Mouse (Mus musculus) forebrain, embryonic 16.5 days (tissue): ENCODE measurements around the gene Gpatch2. TPM values are rescaled to one million over a fixed set of nuclear protein-coding genes. Genes with fewer than 3 reads are reported as not detected.

Experiments used
- ATAC-seq: fragments of 200-750 bp; cut with Nextera tagmentation; 2 replicates; pipeline ENCODE4 v1.8.0; 2017; ENCODE audit warnings: mild to moderate bottlenecking, moderate library complexity
- H3K27ac ChIP-seq: fragments of 300-500 bp; sonication (generic); 2 replicates; pipeline ENCODE4 v1.5.1; 2014; ENCODE audit warnings: low read length, control low read depth
- H3K27me3 ChIP-seq: fragments of 300-500 bp; sonication (generic); replicated peaks from 2 replicates; pipeline ENCODE4 v1.6.1; 2014; ENCODE audit warnings: low read length; ENCODE audit not compliant: control insufficient read depth, insufficient read depth
- H3K36me3 ChIP-seq: fragments of 300-500 bp; sonication (generic); 2 replicates; pipeline ENCODE4 v1.6.1; 2014; ENCODE audit not compliant: control insufficient read depth, insufficient read depth
- H3K4me1 ChIP-seq: fragments of 300-500 bp; sonication (generic); replicated peaks from 2 replicates; pipeline ENCODE4 v1.6.1; 2014; ENCODE audit warnings: low read length; ENCODE audit not compliant: control insufficient read depth, insufficient read depth
- H3K4me2 ChIP-seq: fragments of 300-500 bp; sonication (generic); 2 replicates; pipeline ENCODE4 v1.6.1; 2014; ENCODE audit warnings: mild to moderate bottlenecking, low read length, control low read depth
- H3K4me3 ChIP-seq: fragments of 300-500 bp; sonication (generic); replicated peaks from 2 replicates; pipeline ENCODE4 v1.5.1; 2014; ENCODE audit warnings: mild to moderate bottlenecking, low read length, control low read depth
- H3K9ac ChIP-seq: fragments of 300-500 bp; sonication (generic); replicated peaks from 2 replicates; pipeline ENCODE4 v1.6.1; 2014; ENCODE audit warnings: low read depth, low read length, control low read depth
- H3K9me3 ChIP-seq: fragments of 300-500 bp; sonication (generic); 2 replicates; pipeline ENCODE4 v1.6.1; 2016; ENCODE audit warnings: low read length; ENCODE audit not compliant: control insufficient read depth
- whole genome bisulfite sequencing: fragments of 180-500 bp; shearing (Covaris S2); extraction: QIAGEN DNeasy Blood & Tissue Kit; methylation state at CpG from one replicate; pipeline ENCODE4 v1.1.7; 2014; 5-methylcytosine and 5-hydroxymethylcytosine counted together
- polyA plus RNA-seq: library from polyadenylated mRNA; unstranded; fragments of >200 nt; fragmentation: Nextera tagmentation; extraction: Ambion mirVana; gene quantifications from 2 replicates; pipeline ENCODE4 v1.2.1, GENCODE M21; 2015

Gpatch2 gene
- polyA plus RNA-seq, 1 experiment from 2014 or later: 17.0 TPM

- no peaks in the 10 kb centered on the region for H3K4me1 ChIP-seq
- no peak overlapping the region for H3K4me3 ChIP-seq
- no peak overlapping the region for H3K9ac ChIP-seq
- H3K27me3 ChIP-seq: no peaks in the 10 kb centered on the region
- H3K4me2 ChIP-seq: no peak overlapping the region
- H3K36me3 ChIP-seq: peaks cover 4% of the 10 kb centered on the region; the same call in 1 of the 2 replicates
- no peak overlapping the region for H3K27ac ChIP-seq
- no peaks in the 10 kb centered on the region for H3K9me3 ChIP-seq
- WGBS: 82% methylated on average over 11 of the region's 11 CpGs
- no peak for ATAC-seq
These were observed 131.6 kb downstream of the Gpatch2 start for GRCm38 (mm10) chr1:187346923-187347322.

- no peak overlapping the region for H3K4me2 ChIP-seq
- 87% methylated on average over 6 of the region's 6 CpGs for WGBS
- no peak for ATAC-seq
- H3K36me3 ChIP-seq: peaks cover 4% of the 10 kb centered on the region; the same call in 1 of the 2 replicates
- no peak overlapping the region for H3K4me3 ChIP-seq
- no peaks in the 10 kb centered on the region for H3K4me1 ChIP-seq
- H3K27me3 ChIP-seq: no peaks in the 10 kb centered on the region
- no peak overlapping the region for H3K9ac ChIP-seq
- no peaks in the 10 kb centered on the region for H3K9me3 ChIP-seq
- H3K27ac ChIP-seq: no peak overlapping the region
These were observed 132.3 kb downstream of the Gpatch2 start for GRCm38 (mm10) chr1:187347606-187348005.

GRCm38 (mm10) chr1:187348053-187348820 lies 132.9 kb downstream of the Gpatch2 start:
- Histone ChIP-seq H3K9me3 (no peaks in the 10 kb centered on the region), H3K4me2 (no peak overlapping the region), H3K36me3 (peaks cover 4% of the 10 kb centered on the region; the same call in 1 of the 2 replicates), H3K27me3 (no peaks in the 10 kb centered on the region), H3K4me1 (no peaks in the 10 kb centered on the region), H3K4me3 (no peak overlapping the region), H3K9ac (no peak overlapping the region), H3K27ac (no peak overlapping the region)
- 97% methylated on average over 26 of the region's 26 CpGs for WGBS
- ATAC-seq: no peak

GRCm38 (mm10) chr1:187348859-187349258 lies 133.6 kb downstream of the Gpatch2 start:
- ATAC-seq: no peak

GRCm38 (mm10) chr1:187356169-187356568 lies 140.9 kb downstream of the Gpatch2 start:
- WGBS: 29% methylated on average over 15 of the region's 15 CpGs
- Histone ChIP-seq H3K4me1 (peaks cover 5% of the 10 kb centered on the region), H3K36me3 (no peaks in the 10 kb centered on the region), H3K9ac (no peak overlapping the region), H3K4me3 (no peak overlapping the region), H3K9me3 (no peaks in the 10 kb centered on the region), H3K4me2 (no peak overlapping the region), H3K27ac (0 out of 2 replicates have a peak overlapping the region, but pooled peaks have one; percentile 10), H3K27me3 (no peaks in the 10 kb centered on the region)
- peak; percentile 52; the same call in 1 of the 2 replicates for ATAC-seq

More at GRCm38 (mm10) chr1:187348859-187349258, 133.6 kb downstream of the Gpatch2 start:
- Histone ChIP-seq H3K27me3 (no peaks in the 10 kb centered on the region), H3K4me3 (no peak overlapping the region), H3K27ac (no peak overlapping the region), H3K36me3 (peaks cover 4% of the 10 kb centered on the region; the same call in 1 of the 2 replicates), H3K9me3 (no peaks in the 10 kb centered on the region), H3K4me2 (no peak overlapping the region), H3K4me1 (no peaks in the 10 kb centered on the region), H3K9ac (no peak overlapping the region)
- 90% methylated on average over 14 of the region's 14 CpGs for whole genome bisulfite sequencing

GRCm38 (mm10) chr1:187356904-187357303 lies 141.6 kb downstream of the Gpatch2 start:
- WGBS: 84% methylated on average over 8 of the region's 8 CpGs
- no peak overlapping the region for H3K4me2 ChIP-seq
- H3K4me3 ChIP-seq: no peak overlapping the region
- ATAC-seq: no peak
- no peaks in the 10 kb centered on the region for H3K36me3 ChIP-seq
- H3K27me3 ChIP-seq: no peaks in the 10 kb centered on the region
- H3K9me3 ChIP-seq: no peaks in the 10 kb centered on the region
- H3K9ac ChIP-seq: no peak overlapping the region
- H3K27ac ChIP-seq: no peak overlapping the region
- H3K4me1 ChIP-seq: peaks cover 5% of the 10 kb centered on the region

- Histone ChIP-seq H3K27ac (no peak overlapping the region), H3K9me3 (no peaks in the 10 kb centered on the region), H3K9ac (no peak overlapping the region), H3K27me3 (no peaks in the 10 kb centered on the region), H3K4me2 (no peak overlapping the region), H3K4me1 (peaks cover 5% of the 10 kb centered on the region), H3K36me3 (no peaks in the 10 kb centered on the region), H3K4me3 (no peak overlapping the region)
- ATAC-seq: no peak
- WGBS: 37% methylated on average over 3 of the region's 3 CpGs
These were observed 144.9 kb downstream of the Gpatch2 start for GRCm38 (mm10) chr1:187360240-187360639.

GRCm38 (mm10) chr1:187362536-187362935 lies 147.2 kb downstream of the Gpatch2 start:
- no peak overlapping the region for H3K27ac ChIP-seq
- WGBS: 90% methylated on average over 5 of the region's 5 CpGs
- ATAC-seq: no peak
- H3K4me1 ChIP-seq: no peaks in the 10 kb centered on the region
- no peak overlapping the region for H3K9ac ChIP-seq
- H3K4me2 ChIP-seq: no peak overlapping the region
- H3K36me3 ChIP-seq: no peaks in the 10 kb centered on the region
- no peaks in the 10 kb centered on the region for H3K27me3 ChIP-seq
- no peak overlapping the region for H3K4me3 ChIP-seq
- no peaks in the 10 kb centered on the region for H3K9me3 ChIP-seq

- 93% methylated on average over 3 of the region's 3 CpGs for WGBS
- Histone ChIP-seq H3K9ac (no peak overlapping the region), H3K27me3 (no peaks in the 10 kb centered on the region), H3K4me1 (no peaks in the 10 kb centered on the region), H3K4me3 (no peak overlapping the region), H3K27ac (no peak overlapping the region), H3K9me3 (no peaks in the 10 kb centered on the region), H3K4me2 (no peak overlapping the region), H3K36me3 (no peaks in the 10 kb centered on the region)
- ATAC-seq: no peak
These were observed 150.1 kb downstream of the Gpatch2 start for GRCm38 (mm10) chr1:187365424-187365823.
